Mouse (Mus musculus) macrophage (primary cell): ENCODE data around the gene Xkr8. TPM values are rescaled to one million over a fixed set of nuclear protein-coding genes. Genes with fewer than 3 reads are reported as not detected.
"Not testable (repeated sequence)": the region's sequence is repeated elsewhere in the genome, so short reads cannot be mapped to it uniquely, and the experiment has no call there.

Experiments used
- H3K27ac ChIP-seq: fragments of 350-480 bp; formaldehyde crosslinking; 2 replicates; pipeline ENCODE4 v1.9.0; 2021
- H3K36me3 ChIP-seq: fragments of 350-480 bp; formaldehyde crosslinking; 2 replicates; pipeline ENCODE4 v1.9.0; 2021; ENCODE audit errors: inconsistent target
- H3K4me3 ChIP-seq: fragments of 350-480 bp; formaldehyde crosslinking; 2 replicates; pipeline ENCODE4 v1.9.0; 2021; ENCODE audit errors: inconsistent target
- H3K79me2 ChIP-seq: fragments of 350-480 bp; formaldehyde crosslinking; 2 replicates; pipeline ENCODE4 v1.9.0; 2021; ENCODE audit errors: inconsistent target
- WGBS: methylation state at CpG from one replicate; pipeline ENCODE4 v1.1.7; 2026; ENCODE audit warnings: inconsistent platforms; ENCODE audit not compliant: missing documents; 5-methylcytosine and 5-hydroxymethylcytosine counted together
- polyA plus RNA-seq: library from polyadenylated mRNA; stranded (reverse); fragments of 250-400 nt; gene quantifications from 3 replicates; pipeline ENCODE4 v1.2.4, GENCODE M21; 2018; ENCODE audit warnings: inconsistent platforms
- total RNA-seq, 78 experiments: library from RNA; depleted of rRNA; stranded (reverse); fragments of 250-400 nt; gene quantifications; 1 replicate in 9 of 78; 2 replicates in 24 of 78; 3 replicates in 43 of 78; 4 replicates in 2 of 78; pipeline ENCODE4 v1.2.4; 2018; ENCODE audit warnings: inconsistent platforms in 56 of 78

Gene Xkr8
- total RNA-seq (2018; cell fraction: chromatin; rRNA removed) = 10 to 100 TPM in 3 of 26 experiments, 1 to 10 TPM in 16, under 1 TPM in 7; 0.25 to 16.6 (median 3.4) TPM
- total RNA-seq (2018; cell fraction: cytosol; rRNA removed) = 10 to 100 TPM in 4 of 26 experiments, 1 to 10 TPM in 22; 2.3 to 18.4 (median 6.6) TPM
- total RNA-seq (2018; cell fraction: nucleus; rRNA removed) = 10 to 100 TPM in 13 of 26 experiments, 1 to 10 TPM in 13; 1.4 to 30.9 (median 9.9) TPM
- polyA plus RNA-seq = 2.1 to 6.5 TPM (median 6.2 TPM) in 3 replicates

GRCm38 (mm10) chr4:132732148-132732684 lies at the start of gene Xkr8:
Xkr8 (minus strand) TSS chr4:132732546.
- WGBS = under 1% methylated on average over 34 of the region's 34 CpGs
- Histone ChIP-seq H3K4me3 (peak within 1 kb of the TSS; percentile 52), H3K27ac (peak within 1 kb of the TSS; percentile 48), H3K79me2 (no peaks in the 10 kb centered on the region), H3K36me3 (no peaks in the 10 kb centered on the region)

GRCm38 (mm10) chr4:132780288-132780687 lies 47.9 kb upstream of the Xkr8 start:
- Histone ChIP-seq H3K79me2 (peaks cover 30% of the 10 kb centered on the region), H3K36me3 (peaks cover 54% of the 10 kb centered on the region), H3K27ac (peak overlapping the region; percentile 43), H3K4me3 (no peak overlapping the region)
- WGBS = 11% methylated on average over 4 of the region's 4 CpGs

DNA sequence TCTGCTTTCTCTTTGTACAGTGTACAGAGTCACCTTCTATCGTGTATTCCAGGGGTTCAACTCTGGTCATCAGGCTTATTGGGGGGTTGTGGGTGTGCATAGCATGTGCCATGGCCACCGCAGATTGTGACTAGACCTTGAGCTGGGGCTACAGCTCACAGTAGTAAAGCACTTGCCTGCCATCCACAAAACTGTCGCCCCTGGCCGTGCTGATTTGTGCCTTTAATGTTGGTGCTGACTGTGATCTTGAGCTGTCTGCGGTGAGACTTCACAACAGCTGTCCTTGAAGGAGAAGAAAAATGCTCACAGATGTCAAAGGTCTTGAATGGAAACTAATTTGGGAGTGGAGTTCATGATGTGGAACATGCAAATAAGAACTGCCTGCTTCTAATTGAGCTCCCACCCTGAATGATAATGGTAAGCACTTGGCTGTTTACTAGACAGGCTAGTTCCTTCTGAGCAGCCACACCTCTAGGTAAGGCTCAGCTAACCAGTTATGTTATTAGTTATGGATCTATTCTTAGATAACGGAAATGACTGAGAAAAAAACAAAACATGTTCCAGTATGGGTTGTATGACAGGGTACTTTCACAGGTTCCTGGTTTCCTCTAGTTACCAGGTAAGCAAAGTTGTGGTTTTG lies 46.3 kb upstream of the Xkr8 start:
- Histone ChIP-seq H3K27ac (no peak overlapping the region), H3K79me2 (peaks cover 14% of the 10 kb centered on the region; the same call in 1 of the 2 replicates), H3K36me3 (peaks cover 51% of the 10 kb centered on the region), H3K4me3 (no peak overlapping the region)
- 98% methylated on average over 6 of the region's 6 CpGs for WGBS

DNA sequence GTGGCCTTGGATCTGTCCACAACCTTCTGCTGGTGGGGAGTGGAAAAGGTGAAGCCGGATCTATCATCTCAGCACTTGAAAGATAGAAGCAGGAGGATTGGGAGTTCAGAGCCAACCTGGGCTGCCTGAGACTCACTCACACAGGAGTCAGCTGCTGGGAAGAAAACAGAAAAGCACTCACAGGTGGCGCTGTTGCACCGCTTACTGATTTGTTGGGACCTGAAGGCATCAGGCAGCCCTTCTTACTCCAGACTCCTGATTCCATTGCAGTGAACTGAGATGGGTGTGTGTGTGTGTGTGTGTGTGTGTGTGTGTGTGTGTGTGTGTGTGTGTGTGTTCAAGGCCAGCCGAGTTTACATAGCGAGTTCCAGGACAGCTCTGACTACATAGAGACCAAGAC lies 44.4 kb upstream of the Xkr8 start:
- H3K36me3 ChIP-seq = peaks cover 32% of the 10 kb centered on the region
- H3K4me3 ChIP-seq = no peak overlapping the region
- WGBS = 78% methylated on average over 3 of the region's 5 CpGs
- no peak overlapping the region for H3K27ac ChIP-seq
- H3K79me2 ChIP-seq = no peaks in the 10 kb centered on the region

- no peaks in the 10 kb centered on the region for H3K79me2 ChIP-seq
- no peak overlapping the region for H3K4me3 ChIP-seq
- WGBS = 93% methylated on average over 3 of the region's 3 CpGs
- H3K36me3 ChIP-seq = peaks cover 26% of the 10 kb centered on the region
- H3K27ac ChIP-seq = no peak overlapping the region
Observed at GRCm38 (mm10) chr4:132774905-132775304, 42.6 kb upstream of the Xkr8 start.

DNA sequence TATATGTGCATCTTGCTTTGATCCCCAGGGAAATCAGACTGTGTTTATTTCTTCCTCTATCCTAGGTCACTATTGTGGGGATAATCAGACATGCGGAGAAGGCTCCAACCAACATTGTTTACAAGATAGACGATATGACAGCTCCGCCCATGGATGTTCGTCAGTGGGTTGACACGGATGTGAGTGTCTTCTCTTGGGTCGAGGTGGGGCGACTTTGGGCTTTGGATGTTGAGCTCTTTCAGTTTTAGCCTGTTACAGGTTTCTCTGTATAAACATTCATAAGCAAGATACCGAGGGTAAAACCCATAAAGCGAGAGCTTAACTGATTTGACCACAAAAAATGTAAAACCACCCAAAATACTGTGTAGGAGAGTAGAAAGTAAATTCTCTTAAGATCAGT lies 39.4 kb upstream of the Xkr8 start:
- H3K79me2 ChIP-seq = peaks cover 12% of the 10 kb centered on the region
- no peak overlapping the region for H3K4me3 ChIP-seq
- WGBS = 89% methylated on average over 9 of the region's 9 CpGs
- no peak overlapping the region for H3K27ac ChIP-seq
- peaks cover 26% of the 10 kb centered on the region for H3K36me3 ChIP-seq

DNA sequence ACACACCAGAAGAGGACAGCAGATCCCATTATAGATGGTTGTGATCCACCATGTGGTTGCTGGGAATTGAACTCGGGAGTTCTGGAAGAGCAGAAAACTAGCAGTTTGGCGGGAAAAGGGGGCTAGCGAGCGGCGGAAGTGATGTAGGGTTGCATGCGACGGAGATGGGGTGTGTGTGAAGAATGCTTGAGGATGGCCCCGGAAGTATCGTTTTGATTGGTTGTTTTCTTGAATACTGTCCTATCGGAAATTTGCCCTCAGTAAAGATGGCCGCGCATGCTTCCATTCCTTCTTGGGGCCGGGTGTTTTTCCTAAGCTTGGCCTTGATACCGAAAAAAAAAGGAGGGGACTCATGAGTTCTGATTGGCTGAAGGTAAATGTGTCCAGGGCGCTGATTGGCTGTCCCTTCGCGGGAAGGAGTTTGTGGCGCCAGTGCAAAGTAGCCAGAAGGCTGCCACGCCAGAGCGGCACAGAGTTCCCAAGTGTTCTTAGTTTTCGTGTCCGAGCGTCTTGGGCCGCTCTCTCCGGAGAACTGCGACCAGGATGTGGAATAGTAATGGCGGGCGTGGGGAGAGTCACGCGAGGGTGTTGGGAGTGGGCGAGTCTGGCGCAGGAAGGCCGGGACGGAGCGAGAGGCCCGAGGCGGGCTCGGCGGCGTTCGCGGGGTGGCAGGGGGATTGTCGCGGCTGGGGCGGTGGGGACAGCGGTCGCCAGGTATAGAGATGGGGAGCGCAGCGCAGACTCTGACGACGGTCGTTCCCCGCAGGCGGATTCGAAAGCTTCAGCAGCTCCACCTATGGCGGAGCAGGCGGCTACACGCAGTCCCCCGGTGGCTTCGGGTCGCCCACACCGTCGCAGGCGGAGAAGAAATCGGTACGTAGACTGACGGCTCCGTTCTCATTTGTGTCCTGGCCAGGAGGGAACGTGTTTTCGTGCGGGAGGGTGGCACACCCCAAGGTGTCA lies 35.8 kb upstream of the Xkr8 start, which contains the start of gene Rpa2:
Gene Rpa2, plus strand, starts transcription at position 419 of the 963 bp plus-strand sequence.
- peaks cover 12% of the 10 kb centered on the region for H3K79me2 ChIP-seq
- under 1% methylated on average over 71 of the region's 71 CpGs for WGBS
- H3K27ac ChIP-seq = peak within 1 kb of the TSS; percentile 25
- peak within 1 kb of the TSS; percentile 69 for H3K4me3 ChIP-seq
- H3K36me3 ChIP-seq = no peaks in the 10 kb centered on the region

DNA sequence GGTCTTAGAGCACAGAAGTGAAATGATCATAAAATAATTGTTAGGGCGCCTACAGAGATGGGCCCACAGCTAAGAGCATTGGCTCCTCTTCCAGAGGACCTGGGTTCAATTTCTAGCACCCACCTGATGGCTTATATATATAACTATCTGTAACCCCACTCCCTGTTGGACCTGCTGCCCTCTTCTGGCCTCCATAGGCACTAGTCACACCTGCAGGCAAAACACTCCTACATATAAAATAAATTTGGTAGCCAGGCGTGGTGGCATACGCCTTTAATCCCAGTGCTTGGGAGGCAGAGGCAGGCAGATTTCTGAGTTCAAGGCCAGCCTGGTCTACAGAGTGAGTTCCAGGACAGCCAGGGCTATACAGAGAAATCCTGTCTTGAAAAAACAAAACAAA lies 30.8 kb upstream of the Xkr8 start:
- H3K36me3 ChIP-seq, H3K79me2 ChIP-seq, H3K4me3 ChIP-seq, H3K27ac ChIP-seq: not testable (repeated sequence)
- 97% methylated on average over 3 of the region's 3 CpGs for whole genome bisulfite sequencing

DNA sequence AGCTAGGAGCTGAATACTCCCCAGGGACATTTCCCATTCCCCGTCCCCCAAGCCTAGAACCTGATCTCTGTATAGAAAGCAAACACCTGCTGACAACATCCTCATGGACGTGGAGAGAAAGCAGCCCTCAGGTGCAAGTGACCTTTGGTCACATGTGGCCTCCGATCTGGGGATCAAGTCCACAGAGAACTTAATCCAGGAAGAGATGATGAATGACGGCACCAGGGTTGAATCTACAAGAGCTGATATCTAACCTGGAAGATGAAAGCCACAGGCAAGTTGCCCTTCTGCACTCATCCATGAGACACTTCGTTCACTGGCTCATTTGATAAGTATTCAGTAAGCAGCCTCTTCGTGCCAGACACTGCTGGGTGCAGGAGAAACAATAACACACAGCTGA lies 30.3 kb upstream of the Xkr8 start:
- WGBS = 96% methylated on average over 6 of the region's 6 CpGs
- Histone ChIP-seq H3K36me3 (no peaks in the 10 kb centered on the region), H3K27ac (no peak overlapping the region), H3K79me2 (no peaks in the 10 kb centered on the region), H3K4me3 (no peak overlapping the region)

DNA sequence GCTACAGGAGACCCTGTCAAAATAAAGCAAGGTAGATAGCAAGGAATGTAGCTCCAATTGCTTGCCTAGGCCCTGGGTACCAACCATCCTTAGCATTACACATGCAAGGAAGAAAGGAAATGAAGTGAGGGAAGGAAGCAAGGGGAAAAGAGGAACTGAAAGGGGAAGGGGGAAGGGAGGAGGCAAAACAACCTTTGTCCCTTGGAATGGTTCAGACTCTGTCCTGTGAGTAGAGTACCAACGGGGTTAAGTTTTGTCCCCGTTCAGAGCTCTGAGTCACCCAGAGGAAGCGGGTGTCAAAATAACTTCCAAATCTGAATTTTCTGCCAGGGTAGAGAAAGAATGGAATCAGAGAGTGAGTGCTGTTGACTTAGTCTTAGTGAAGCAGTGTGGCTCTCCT lies 27.9 kb upstream of the Xkr8 start:
- Histone ChIP-seq H3K4me3 (no peak overlapping the region), H3K79me2 (no peaks in the 10 kb centered on the region), H3K27ac (peak overlapping the region; percentile 91), H3K36me3 (no peaks in the 10 kb centered on the region)
- WGBS = 0% methylated on average over 3 of the region's 3 CpGs

- no peak overlapping the region for H3K27ac ChIP-seq
- WGBS = 85% methylated on average over 7 of the region's 7 CpGs
- no peak overlapping the region for H3K4me3 ChIP-seq
- no peaks in the 10 kb centered on the region for H3K79me2 ChIP-seq
- no peaks in the 10 kb centered on the region for H3K36me3 ChIP-seq
Observed at GRCm38 (mm10) chr4:132757633-132758351, 25.4 kb upstream of the Xkr8 start.

DNA sequence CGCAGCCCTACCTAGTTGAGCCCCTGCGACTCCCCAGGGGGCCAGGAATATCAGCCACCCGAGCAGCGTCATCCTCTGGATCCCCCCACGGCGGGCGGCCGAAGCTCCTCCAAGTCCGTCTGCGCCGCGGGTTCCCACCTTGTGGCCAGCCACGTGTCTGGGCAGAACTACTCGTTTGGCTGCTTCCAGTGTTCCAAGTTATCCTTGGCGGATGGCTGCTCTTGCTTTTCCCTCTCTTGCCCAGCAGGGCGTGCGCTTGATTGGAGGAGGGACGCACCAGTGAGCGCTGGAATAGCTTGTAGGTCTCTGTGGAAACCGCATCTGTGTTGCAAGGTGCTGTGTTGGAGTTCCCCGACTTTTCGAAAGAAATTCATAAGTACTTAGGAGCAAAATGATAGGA lies 24.6 kb upstream of the Xkr8 start, which contains the start of gene Smpdl3b:
Gene Smpdl3b, minus strand, starts transcription at position 279 of the 400 bp plus-strand sequence.
- Histone ChIP-seq H3K79me2 (no peaks in the 10 kb centered on the region), H3K4me3 (peak within 1 kb of the TSS; percentile 46), H3K27ac (0 out of 2 replicates have a peak within 1 kb of the TSS, but pooled peaks have one; percentile 10), H3K36me3 (no peaks in the 10 kb centered on the region)
- 2% methylated on average over 22 of the region's 22 CpGs for WGBS

GRCm38 (mm10) chr4:132752992-132753391 lies 20.6 kb upstream of the Xkr8 start:
- Histone ChIP-seq H3K4me3 (no peak overlapping the region), H3K79me2 (no peaks in the 10 kb centered on the region), H3K27ac (no peak overlapping the region), H3K36me3 (no peaks in the 10 kb centered on the region)
- WGBS = 48% methylated on average over 6 of the region's 6 CpGs
